Mouse (Mus musculus): ENCODE results near the gene Myl9. TPM values are rescaled to one million over a fixed set of nuclear protein-coding genes. Genes with fewer than 3 reads are reported as not detected.

The Myl9 gene
- 155 and 157 TPM in 2 replicates for polyA plus RNA-seq (2012; rRNA removed)

DNA sequence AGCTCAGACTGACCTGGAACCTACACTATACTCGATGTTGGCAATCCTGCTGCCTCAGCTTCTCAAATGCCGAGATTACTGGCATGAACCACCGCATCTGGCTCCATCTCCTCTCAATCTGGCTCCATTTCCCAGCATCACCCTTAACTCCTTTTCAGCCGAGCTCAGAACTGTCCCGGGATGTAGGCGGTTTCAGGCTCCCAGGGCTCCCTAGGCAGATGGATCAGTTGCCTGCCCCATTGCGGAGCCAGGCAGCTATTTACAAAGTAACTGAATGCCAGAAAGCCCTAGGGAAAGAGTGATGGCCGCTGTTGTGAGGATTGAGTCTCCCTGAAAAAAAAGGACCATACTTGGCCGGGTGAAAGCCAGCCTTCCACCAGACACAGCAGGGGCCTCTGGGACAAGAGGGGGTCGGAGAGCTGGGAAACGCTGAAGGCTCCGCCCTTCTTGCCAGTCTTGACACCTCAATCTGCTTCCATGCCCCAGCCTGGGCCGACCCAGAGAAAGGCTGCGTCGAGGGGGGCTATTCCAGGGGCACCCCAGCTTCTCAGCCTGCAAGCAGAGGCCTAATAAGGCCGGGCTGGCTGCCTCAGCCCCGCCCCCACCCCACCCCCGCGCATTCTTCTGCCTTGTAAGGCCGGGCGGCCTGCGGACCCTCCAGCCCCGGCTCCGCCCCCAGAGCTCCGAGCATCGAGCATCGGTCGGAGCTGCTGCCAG is at the start of gene Myl9:
TSS of gene Myl9 (plus strand) at position 683 of the 717 bp plus-strand sequence.
- no peaks in the 10 kb centered on the region for H3K4me1 ChIP-seq (ENCODE audit: control insufficient read depth, insufficient read depth, low read length)
- H3K27ac ChIP-seq (ENCODE audit: insufficient read depth, low read depth, low read length) = peak within 1 kb of the TSS; percentile 69
- 11% methylated on average over 28 of the region's 28 CpGs for WGBS
- TF ChIP-seq POLR2A (IDR thresholded peaks at IDR 0.05; ENCODE audit: low read depth, low read length) = no peak
- no peak for TF ChIP-seq CTCF (conservative IDR thresholded peaks at IDR 0.05; ENCODE audit: insufficient read depth, insufficient read length, low read depth, low read length)
- H3K27me3 ChIP-seq (replicated peaks; ENCODE audit: control insufficient read depth, insufficient read depth, low read length) = no peaks in the 10 kb centered on the region
- no peaks in the 10 kb centered on the region for H3K36me3 ChIP-seq (ENCODE audit: control insufficient read depth, insufficient read depth, low read length)
- H3K4me3 ChIP-seq (ENCODE audit: insufficient read depth, low read depth, low read length) = peak within 1 kb of the TSS; percentile 52
- DNase-seq = peak; percentile 56

DNA sequence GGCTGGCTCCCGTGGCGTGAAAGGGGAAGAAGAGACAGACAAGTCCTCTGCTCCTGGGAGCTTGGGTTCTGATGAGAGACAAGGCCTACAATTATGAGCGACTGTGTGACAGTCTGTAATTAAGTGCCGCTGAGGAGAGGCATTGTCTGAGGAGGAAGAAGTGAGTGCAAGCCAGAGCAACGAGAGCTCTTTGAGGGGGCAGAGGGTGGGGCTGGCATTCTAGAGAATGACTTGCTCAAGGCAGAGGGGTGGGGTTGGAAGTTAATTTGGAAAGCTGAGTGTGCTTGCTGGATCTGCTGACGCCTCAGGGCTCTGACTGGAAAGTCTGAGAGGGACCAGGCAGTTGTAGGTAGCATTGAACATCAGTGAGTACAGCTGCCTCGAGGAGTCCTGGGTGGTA is 48.9 kb upstream of the Myl9 start:
- Histone ChIP-seq H3K27me3 (replicated peaks; ENCODE audit: control insufficient read depth, insufficient read depth, low read length) (no peaks in the 10 kb centered on the region), H3K27ac (ENCODE audit: insufficient read depth, low read depth, low read length) (peak overlapping the region; percentile 50), H3K4me3 (ENCODE audit: insufficient read depth, low read depth, low read length) (no peak overlapping the region), H3K36me3 (ENCODE audit: control insufficient read depth, insufficient read depth, low read length) (no peaks in the 10 kb centered on the region), H3K4me1 (ENCODE audit: control insufficient read depth, insufficient read depth, low read length) (peaks cover 20% of the 10 kb centered on the region)
- WGBS = 33% methylated on average over 7 of the region's 7 CpGs
- DNase-seq = no peak
- TF ChIP-seq POLR2A (IDR thresholded peaks at IDR 0.05; ENCODE audit: low read depth, low read length) (no peak), CTCF (conservative IDR thresholded peaks at IDR 0.05; ENCODE audit: insufficient read depth, insufficient read length, low read depth, low read length) (no peak)

DNA sequence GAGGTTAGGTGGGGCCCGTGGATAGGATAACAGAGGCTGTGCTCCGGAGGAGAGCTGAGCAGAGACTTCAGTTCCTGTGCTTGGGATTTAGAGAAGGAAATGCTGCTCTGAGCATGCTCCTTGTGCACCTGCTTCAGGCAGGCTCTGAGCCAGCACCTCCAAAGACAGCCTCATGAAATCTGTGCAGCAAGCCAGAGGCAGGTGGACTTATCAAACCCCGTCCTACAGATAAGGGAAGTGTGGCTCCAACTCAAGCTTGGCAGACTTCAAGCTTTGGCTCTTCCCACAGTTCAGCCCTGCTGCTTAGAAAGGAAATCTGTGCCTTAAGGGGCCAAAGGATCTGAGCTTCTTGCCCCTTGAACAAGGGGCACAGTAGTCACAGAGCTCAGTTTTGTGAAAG is 48.3 kb upstream of the Myl9 start:
- TF ChIP-seq POLR2A (IDR thresholded peaks at IDR 0.05; ENCODE audit: low read depth, low read length) (no peak), CTCF (conservative IDR thresholded peaks at IDR 0.05; ENCODE audit: insufficient read depth, insufficient read length, low read depth, low read length) (no peak)
- Histone ChIP-seq H3K4me3 (ENCODE audit: insufficient read depth, low read depth, low read length) (no peak overlapping the region), H3K36me3 (ENCODE audit: control insufficient read depth, insufficient read depth, low read length) (no peaks in the 10 kb centered on the region), H3K27me3 (replicated peaks; ENCODE audit: control insufficient read depth, insufficient read depth, low read length) (no peaks in the 10 kb centered on the region), H3K27ac (ENCODE audit: insufficient read depth, low read depth, low read length) (peak overlapping the region; percentile 50), H3K4me1 (ENCODE audit: control insufficient read depth, insufficient read depth, low read length) (peaks cover 25% of the 10 kb centered on the region)
- WGBS = 27% methylated on average over 3 of the region's 3 CpGs
- DNase-seq = no peak

DNA sequence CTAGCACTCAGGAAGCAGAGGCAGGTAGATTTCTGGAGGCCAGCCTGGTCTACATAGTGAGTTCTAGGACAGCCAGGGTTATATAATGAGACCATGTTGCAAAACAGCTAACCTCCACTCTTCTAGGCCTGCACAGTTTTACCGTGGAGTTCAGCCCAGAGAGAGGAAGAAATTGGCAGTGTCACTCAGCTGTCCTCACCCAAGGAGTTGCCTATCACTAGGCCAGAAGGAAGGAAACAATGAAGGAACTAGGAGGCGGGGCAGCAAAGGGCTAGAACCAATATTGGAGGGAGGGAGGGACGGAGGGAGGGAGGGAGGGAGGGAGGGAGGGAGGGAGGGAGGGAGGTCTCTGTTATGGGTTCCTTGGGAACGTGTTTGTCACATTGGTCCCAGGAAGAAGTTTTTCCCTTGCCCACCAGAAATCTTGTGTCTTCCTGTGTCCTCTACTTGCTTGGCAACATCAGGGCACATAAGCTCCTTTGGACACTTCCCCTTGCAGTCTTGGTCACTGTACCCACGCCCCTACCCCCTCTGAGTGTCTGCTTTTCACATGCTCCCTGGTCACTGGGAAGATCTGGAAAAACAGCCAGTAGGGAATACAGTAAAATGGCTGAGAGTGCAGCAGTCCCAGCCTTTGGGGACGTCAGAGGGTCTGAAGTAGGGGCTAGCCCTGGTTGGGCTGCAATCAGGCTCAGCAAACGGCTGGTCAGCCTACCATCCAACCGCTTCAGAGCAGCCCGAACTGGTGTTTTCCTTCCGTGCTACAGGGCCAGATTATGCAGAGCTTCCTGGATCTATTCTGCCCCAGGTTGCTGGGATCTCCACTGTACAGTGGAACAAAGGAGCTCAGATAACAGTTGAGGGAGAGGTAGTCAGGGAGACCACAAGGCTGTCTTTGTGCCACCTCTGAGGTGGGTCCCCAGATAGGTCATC is 45.4 kb upstream of the Myl9 start:
- no peak for DNase-seq
- no peak overlapping the region for H3K4me3 ChIP-seq (ENCODE audit: insufficient read depth, low read depth, low read length)
- 42% methylated on average over 9 of the region's 10 CpGs for WGBS

DNA sequence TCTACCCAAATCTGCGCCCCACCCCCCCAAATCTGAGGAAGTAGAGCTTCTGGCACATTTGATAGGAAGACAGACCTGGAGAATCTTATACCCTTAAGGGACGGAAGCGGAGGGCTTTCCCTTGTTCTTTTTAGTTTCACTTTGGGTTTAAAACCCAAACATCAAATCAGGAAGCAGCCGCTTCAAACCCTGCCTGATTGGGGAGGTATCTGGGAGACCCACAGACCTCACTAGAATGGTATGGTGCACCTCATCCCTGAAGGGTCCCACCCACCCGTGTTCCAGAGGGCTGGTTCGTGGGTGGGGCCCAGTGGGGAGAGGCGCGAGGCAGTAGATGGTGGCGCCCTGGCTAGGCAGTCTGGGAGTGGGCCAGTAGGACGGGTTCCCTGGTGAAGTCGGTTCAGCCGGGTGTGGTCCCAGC is 44.7 kb upstream of the Myl9 start:
- no peak for DNase-seq
- 59% methylated on average over 12 of the region's 12 CpGs for WGBS
- no peaks in the 10 kb centered on the region for H3K27me3 ChIP-seq (replicated peaks; ENCODE audit: control insufficient read depth, insufficient read depth, low read length)
- TF ChIP-seq CTCF (conservative IDR thresholded peaks at IDR 0.05; ENCODE audit: insufficient read depth, insufficient read length, low read depth, low read length) (no peak), POLR2A (IDR thresholded peaks at IDR 0.05; ENCODE audit: low read depth, low read length) (no peak)
- peak overlapping the region; percentile 61 for H3K27ac ChIP-seq (ENCODE audit: insufficient read depth, low read depth, low read length)
- no peaks in the 10 kb centered on the region for H3K36me3 ChIP-seq (ENCODE audit: control insufficient read depth, insufficient read depth, low read length)
- H3K4me1 ChIP-seq (ENCODE audit: control insufficient read depth, insufficient read depth, low read length) = peaks cover 30% of the 10 kb centered on the region
- H3K4me3 ChIP-seq (ENCODE audit: insufficient read depth, low read depth, low read length) = no peak overlapping the region

More for the DNA sequence above, 45.4 kb upstream of the Myl9 start:
- no peaks in the 10 kb centered on the region for H3K36me3 ChIP-seq (ENCODE audit: control insufficient read depth, insufficient read depth, low read length)
- H3K27ac ChIP-seq (ENCODE audit: insufficient read depth, low read depth, low read length) = peak overlapping the region; percentile 61
- TF ChIP-seq CTCF (conservative IDR thresholded peaks at IDR 0.05; ENCODE audit: insufficient read depth, insufficient read length, low read depth, low read length) (no peak), POLR2A (IDR thresholded peaks at IDR 0.05; ENCODE audit: low read depth, low read length) (no peak)
- peaks cover 30% of the 10 kb centered on the region for H3K4me1 ChIP-seq (ENCODE audit: control insufficient read depth, insufficient read depth, low read length)
- H3K27me3 ChIP-seq (replicated peaks; ENCODE audit: control insufficient read depth, insufficient read depth, low read length) = no peaks in the 10 kb centered on the region

DNA sequence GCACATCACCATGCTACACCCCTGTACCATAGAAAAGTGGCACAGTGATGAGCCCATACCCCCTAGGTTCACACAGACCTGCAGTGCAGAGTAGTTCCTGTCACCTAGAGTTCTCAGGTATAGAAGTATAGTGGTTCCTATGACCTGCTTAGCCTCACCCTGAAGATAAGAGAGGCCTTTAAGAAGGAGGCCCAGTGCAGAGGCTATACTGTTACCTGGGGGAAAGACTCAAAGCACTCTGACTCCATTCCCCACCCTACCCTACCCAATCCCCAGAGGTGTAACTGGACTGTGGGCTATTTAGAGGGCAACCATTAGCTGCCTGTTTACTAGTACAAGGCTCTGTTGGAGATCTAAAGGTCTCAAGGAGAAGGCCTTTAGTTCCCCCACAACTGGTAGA is 43.6 kb upstream of the Myl9 start:
- Histone ChIP-seq H3K36me3 (ENCODE audit: control insufficient read depth, insufficient read depth, low read length) (no peaks in the 10 kb centered on the region), H3K4me3 (ENCODE audit: insufficient read depth, low read depth, low read length) (no peak overlapping the region), H3K4me1 (ENCODE audit: control insufficient read depth, insufficient read depth, low read length) (peaks cover 30% of the 10 kb centered on the region), H3K27ac (ENCODE audit: insufficient read depth, low read depth, low read length) (peak overlapping the region; percentile 86), H3K27me3 (replicated peaks; ENCODE audit: control insufficient read depth, insufficient read depth, low read length) (no peaks in the 10 kb centered on the region)
- no peak for TF ChIP-seq CTCF (conservative IDR thresholded peaks at IDR 0.05; ENCODE audit: insufficient read depth, insufficient read length, low read depth, low read length)
- TF ChIP-seq POLR2A (IDR thresholded peaks at IDR 0.05; ENCODE audit: low read depth, low read length) = no peak
- DNase-seq = no peak

DNA sequence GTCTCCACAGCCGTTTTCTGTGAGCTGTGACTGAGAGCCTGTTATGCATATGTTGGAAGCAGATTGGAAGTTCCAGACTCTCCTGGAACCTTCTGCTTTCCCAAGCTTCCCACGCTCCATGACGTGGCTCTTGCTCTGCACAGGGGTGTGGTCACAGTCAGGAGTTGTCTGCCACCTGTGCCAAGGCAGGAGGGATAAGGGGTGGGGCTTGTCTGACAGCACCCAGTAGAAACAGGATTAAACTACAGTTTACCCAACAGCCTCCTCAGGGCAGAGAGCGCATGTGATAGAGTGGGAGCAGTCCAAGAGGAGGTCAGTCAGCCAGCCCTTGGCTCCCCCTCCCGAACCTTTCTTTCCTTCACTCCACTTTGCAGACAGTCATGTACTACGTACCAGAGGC is 43.1 kb upstream of the Myl9 start:
- Histone ChIP-seq H3K27me3 (replicated peaks; ENCODE audit: control insufficient read depth, insufficient read depth, low read length) (no peaks in the 10 kb centered on the region), H3K4me3 (ENCODE audit: insufficient read depth, low read depth, low read length) (0 out of 2 replicates have a peak overlapping the region, but pooled peaks have one; percentile 3), H3K27ac (ENCODE audit: insufficient read depth, low read depth, low read length) (peak overlapping the region; percentile 86), H3K4me1 (ENCODE audit: control insufficient read depth, insufficient read depth, low read length) (peaks cover 27% of the 10 kb centered on the region), H3K36me3 (ENCODE audit: control insufficient read depth, insufficient read depth, low read length) (no peaks in the 10 kb centered on the region)
- WGBS = 18% methylated on average over 6 of the region's 6 CpGs
- no peak for TF ChIP-seq CTCF (conservative IDR thresholded peaks at IDR 0.05; ENCODE audit: insufficient read depth, insufficient read length, low read depth, low read length)
- TF ChIP-seq POLR2A (IDR thresholded peaks at IDR 0.05; ENCODE audit: low read depth, low read length) = no peak
- peak; percentile 95 for DNase-seq
